Mouse (Mus musculus) hindbrain, embryonic 14.5 days (tissue): ENCODE data around the gene Gm16451. TPM values are rescaled to one million over a fixed set of nuclear protein-coding genes. Genes with fewer than 3 reads are reported as not detected.
"Not testable (repeated sequence)": the region's sequence is repeated elsewhere in the genome, so short reads cannot be mapped to it uniquely, and the experiment has no call there.

Experiments used
- ATAC-seq: fragments of 200-750 bp; cut with Nextera tagmentation; 2 replicates; pipeline ENCODE4 v1.8.0; 2017; ENCODE audit warnings: moderate number of reproducible peaks, mild to moderate bottlenecking, moderate TSS enrichment, moderate library complexity; ENCODE audit not compliant: low FRiP score
- DNase-seq: peaks from one replicate; pipeline ENCODE4 v3.0.0-alpha.2; 2015; ENCODE audit warnings: low spot score
- H3K27ac ChIP-seq: fragments of 300-500 bp; sonication (generic); 2 replicates; pipeline ENCODE4 v1.5.1; 2014; ENCODE audit warnings: mild to moderate bottlenecking, moderate library complexity
- H3K27me3 ChIP-seq: fragments of 300-500 bp; sonication (generic); 2 replicates; pipeline ENCODE4 v1.6.1; 2014; ENCODE audit warnings: mild to moderate bottlenecking, low read length, mixed read lengths; ENCODE audit not compliant: control insufficient read depth, insufficient read depth
- H3K36me3 ChIP-seq: fragments of 300-500 bp; sonication (generic); replicated peaks from 2 replicates; pipeline ENCODE4 v1.6.1; 2014; ENCODE audit not compliant: control insufficient read depth, insufficient read depth
- H3K4me1 ChIP-seq: fragments of 300-500 bp; sonication (generic); replicated peaks from 2 replicates; pipeline ENCODE4 v1.6.1; 2014; ENCODE audit warnings: antibody characterized with exemption, low read length, mixed read lengths; ENCODE audit not compliant: control insufficient read depth, insufficient read depth
- H3K4me2 ChIP-seq: fragments of 300-500 bp; sonication (generic); replicated peaks from 2 replicates; pipeline ENCODE4 v1.6.1; 2014; ENCODE audit warnings: mild to moderate bottlenecking, moderate library complexity
- H3K4me3 ChIP-seq: fragments of 300-500 bp; sonication (generic); replicated peaks from 2 replicates; pipeline ENCODE4 v1.5.1; 2014; ENCODE audit warnings: mild to moderate bottlenecking, low read length
- H3K9ac ChIP-seq: fragments of 300-500 bp; sonication (generic); 2 replicates; pipeline ENCODE4 v1.6.1; 2014
- H3K9me3 ChIP-seq: fragments of 300-500 bp; sonication (generic); 2 replicates; pipeline ENCODE4 v1.6.1; 2016; ENCODE audit warnings: low read length; ENCODE audit not compliant: control insufficient read depth
- WGBS: fragments of 180-500 bp; shearing (Covaris S2); extraction: QIAGEN DNeasy Blood & Tissue Kit; methylation state at CpG from one replicate; pipeline ENCODE4 v1.1.7; 2014; 5-methylcytosine and 5-hydroxymethylcytosine counted together
- polyA plus RNA-seq: library from polyadenylated mRNA; unstranded; fragments of >200 nt; fragmentation: Nextera tagmentation; extraction: Ambion mirVana; gene quantifications from 2 replicates; pipeline ENCODE4 v1.2.1, GENCODE M21; 2014

The Gm16451 gene
- not detected in 2 replicates for polyA plus RNA-seq

DNA sequence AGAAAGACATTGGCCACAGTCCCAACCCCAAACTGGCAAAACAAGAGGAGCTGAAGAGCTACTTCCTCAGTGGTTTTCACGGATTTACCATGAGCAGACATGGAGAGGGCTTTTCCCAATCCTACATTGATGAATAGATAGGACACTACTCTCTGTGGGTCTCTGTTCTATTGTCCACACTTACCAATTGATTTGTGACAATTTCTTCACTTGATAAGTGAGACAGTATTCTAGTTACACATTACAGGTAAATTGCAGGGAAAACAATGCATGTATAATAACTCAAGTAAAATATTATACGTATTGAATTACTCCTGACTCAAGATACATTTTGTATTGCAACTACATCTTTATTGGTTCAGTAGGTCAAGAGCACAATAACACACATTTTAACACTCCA lies at the start of gene Gm16451:
Gene Gm16451, minus strand, starts transcription at position 101 of the 400 bp plus-strand sequence.
- H3K27me3 ChIP-seq, H3K36me3 ChIP-seq, H3K27ac ChIP-seq, H3K9me3 ChIP-seq, H3K9ac ChIP-seq, ATAC-seq, H3K4me2 ChIP-seq, DNase-seq, H3K4me1 ChIP-seq, H3K4me3 ChIP-seq: not testable (repeated sequence)
- no CpG with 5 or more reads among the region's 2 CpGs for WGBS

DNA sequence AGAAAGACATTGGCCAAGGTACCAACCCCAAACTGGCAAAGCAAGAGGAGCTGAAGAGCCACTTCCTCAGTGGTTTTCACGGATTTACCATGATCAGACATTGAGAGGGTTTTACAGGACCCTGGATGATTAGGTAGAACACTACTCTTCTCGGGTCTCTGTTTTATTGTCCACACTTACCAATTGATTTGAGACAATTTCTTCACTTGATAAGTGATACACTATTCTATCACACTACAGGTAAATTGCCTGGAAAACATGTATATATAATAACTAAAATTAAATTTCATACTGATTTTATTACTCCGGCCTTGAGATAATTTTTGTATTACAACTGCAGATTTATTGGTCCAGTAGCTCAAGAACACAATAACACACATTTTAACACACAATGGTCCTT lies 45.9 kb upstream of the Gm16451 start, which contains the start of gene Vmn1r142:
Gene Vmn1r142, minus strand, starts transcription at position 101 of the 400 bp plus-strand sequence.
- DNase-seq, H3K27ac ChIP-seq, H3K4me2 ChIP-seq, H3K36me3 ChIP-seq, ATAC-seq, H3K4me3 ChIP-seq, H3K4me1 ChIP-seq, H3K9me3 ChIP-seq, H3K9ac ChIP-seq, H3K27me3 ChIP-seq: not testable (repeated sequence)
- no CpG with 5 or more reads among the region's 3 CpGs for WGBS

- not testable (repeated sequence) for H3K36me3 ChIP-seq, H3K9ac ChIP-seq, DNase-seq, H3K9me3 ChIP-seq, H3K27ac ChIP-seq, H3K4me1 ChIP-seq, H3K4me3 ChIP-seq, ATAC-seq, H3K4me2 ChIP-seq, H3K27me3 ChIP-seq
- WGBS: no CpG with 5 or more reads among the region's 5 CpGs
Observed at GRCm38 (mm10) chr7:22134641-22135040, 16.6 kb upstream of the Gm16451 start, which contains the start of gene Gm10666. Gene Gm10666, minus strand, starts transcription at chr7:22134741.

DNA sequence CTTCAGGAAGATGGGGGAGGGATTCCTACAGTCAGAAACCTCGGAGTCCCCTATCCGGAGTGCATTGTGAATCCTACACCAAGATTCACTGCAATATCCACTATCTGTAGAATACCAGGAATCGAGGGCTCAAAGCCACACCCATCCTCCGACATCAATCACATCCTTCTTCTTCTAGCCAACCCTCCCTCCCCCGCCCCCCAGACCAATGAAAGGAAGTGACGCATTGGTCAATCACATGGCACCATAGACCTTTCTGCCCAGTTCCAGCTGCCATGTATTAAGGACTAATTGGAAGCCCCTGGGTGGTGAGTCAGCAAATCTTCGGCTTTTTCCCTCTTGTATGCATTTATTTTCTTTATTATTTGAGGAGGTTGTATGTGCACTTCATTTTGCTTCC lies 49.3 kb downstream of the Gm16451 start, which contains the start of gene Vmn1r139:
Gene Vmn1r139, plus strand, starts transcription at position 301 of the 400 bp plus-strand sequence.
- ATAC-seq, H3K4me1 ChIP-seq, H3K4me3 ChIP-seq, H3K36me3 ChIP-seq, DNase-seq, H3K4me2 ChIP-seq, H3K9ac ChIP-seq, H3K27me3 ChIP-seq, H3K27ac ChIP-seq, H3K9me3 ChIP-seq: not testable (repeated sequence)
- no CpG with 5 or more reads among the region's 7 CpGs for WGBS

Other genes with a start within 250 kb of the Gm16451 start
- gene Gm5891, start 197.0 kb downstream of the Gm16451 start, polyA plus RNA-seq: not detected in 2 replicates
- gene Vmn1r137, start 123.7 kb downstream of the Gm16451 start, polyA plus RNA-seq: not detected in 2 replicates
- gene Vmn1r138, start 89.3 kb downstream of the Gm16451 start, polyA plus RNA-seq: not detected in 2 replicates
- gene Gm6176, start 61.9 kb downstream of the Gm16451 start, polyA plus RNA-seq: not detected in 2 replicates
- not detected in 2 replicates for gene Vmn1r139, start 49.2 kb downstream of the Gm16451 start, polyA plus RNA-seq
- not detected in 2 replicates for gene Gm10666, start 16.5 kb upstream of the Gm16451 start, polyA plus RNA-seq
- gene Vmn1r142, start 45.8 kb upstream of the Gm16451 start, polyA plus RNA-seq: not detected in 2 replicates
- gene Vmn1r143, start 71.1 kb upstream of the Gm16451 start, polyA plus RNA-seq: not detected in 2 replicates
- not detected in 2 replicates for gene Gm8653, start 83.0 kb upstream of the Gm16451 start, polyA plus RNA-seq
- not detected in 2 replicates for gene Gm8453, start 111.2 kb upstream of the Gm16451 start, polyA plus RNA-seq
- not detected in 2 replicates for gene Gm4187, start 211.5 kb upstream of the Gm16451 start, polyA plus RNA-seq